Mouse (Mus musculus) cerebellum, adult 2 months (tissue): ENCODE measurements around the gene Sdc3. TPM values are rescaled to one million over a fixed set of nuclear protein-coding genes. Genes with fewer than 3 reads are reported as not detected.

Source experiments
- DNase-seq, 2 experiments: peaks; one replicate each; pipeline ENCODE4 v3.0.0; 2021
- H3K27ac ChIP-seq: fragments of 200-500 bp; 2 replicates; pipeline ENCODE4 v1.5.1; 2012; ENCODE audit warnings: low read length, control low read depth, inconsistent platforms; ENCODE audit not compliant: insufficient read depth
- H3K27me3 ChIP-seq: fragments of 200-500 bp; 2 replicates; pipeline ENCODE4 v1.6.1; 2012; ENCODE audit warnings: inconsistent platforms, mild to moderate bottlenecking, low read length, moderate library complexity; ENCODE audit not compliant: control insufficient read depth, insufficient read depth
- H3K4me1 ChIP-seq: fragments of 200-500 bp; 2 replicates; pipeline ENCODE4 v1.6.1; 2011; ENCODE audit warnings: low read length; ENCODE audit not compliant: control insufficient read depth, insufficient read depth
- H3K4me3 ChIP-seq: fragments of 200-500 bp; replicated peaks from 2 replicates; pipeline ENCODE3; 2011; ENCODE audit warnings: mild to moderate bottlenecking, low read depth, low read length, control low read depth; ENCODE audit not compliant: insufficient read depth
- CTCF ChIP-seq: fragments of 200-500 bp; IDR thresholded peaks from 2 replicates; pipeline ENCODE4 v1.5.1; 2011; ENCODE audit warnings: low read depth, mild to moderate bottlenecking, control low read depth, low read length, moderate library complexity, borderline replicate concordance; ENCODE audit not compliant: insufficient read depth
- POLR2A ChIP-seq: fragments of 200-500 bp; IDR thresholded peaks from 2 replicates; pipeline ENCODE4 v1.6.1; 2011; ENCODE audit warnings: low read length, control low read depth, borderline replicate concordance; ENCODE audit not compliant: insufficient read depth
- WGBS: fragments of 180-500 bp; shearing (Covaris S2); methylation state at CpG from one replicate; pipeline ENCODE4 v1.1.7; 2018; 5-methylcytosine and 5-hydroxymethylcytosine counted together
- polyA plus RNA-seq: library from polyadenylated mRNA; depleted of rRNA; stranded (reverse); fragments of >200 nt; gene quantifications from 2 replicates; pipeline ENCODE4 v1.2.3, GENCODE M21; 2012

The Sdc3 gene
- polyA plus RNA-seq, 1 experiment: 105 TPM

GRCm38 (mm10) chr4:130834122-130834521, 41.8 kb downstream of the Sdc3 start:
- H3K4me3 ChIP-seq: no peak overlapping the region
- H3K4me1 ChIP-seq: peaks cover 4% of the 10 kb centered on the region; the same call in 1 of the 2 replicates
- H3K27ac ChIP-seq: no peak overlapping the region
- 72% methylated on average over 1 of the region's 1 CpGs for WGBS
- TF ChIP-seq POLR2A: no peak
- TF ChIP-seq CTCF: no peak
- H3K27me3 ChIP-seq: no peaks in the 10 kb centered on the region
- no peak for DNase-seq

DNA sequence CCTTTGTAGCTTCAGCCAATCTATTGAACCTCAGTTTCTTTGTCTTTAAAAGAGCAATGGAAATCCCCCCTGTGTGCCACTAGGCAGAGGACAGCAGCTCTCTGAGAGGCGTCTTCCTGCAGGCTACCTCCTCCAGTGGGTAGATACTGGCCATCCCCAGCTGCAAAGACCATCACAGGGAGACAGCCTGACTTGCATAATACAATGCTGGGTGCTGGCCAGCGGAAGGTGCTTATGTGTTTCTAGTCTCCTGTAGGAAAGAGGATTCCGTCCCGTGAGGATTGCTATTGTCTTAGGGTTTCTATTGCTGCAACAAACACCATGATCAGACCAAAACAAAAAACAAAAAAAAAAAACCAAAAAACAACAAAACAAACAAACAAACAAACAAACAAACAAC, 43.2 kb downstream of the Sdc3 start:
- Histone ChIP-seq H3K27me3 (no peaks in the 10 kb centered on the region), H3K4me3 (no peak overlapping the region), H3K27ac (no peak overlapping the region), H3K4me1 (peaks cover 4% of the 10 kb centered on the region; the same call in 1 of the 2 replicates)
- WGBS: over 99% methylated on average over 4 of the region's 4 CpGs
- TF ChIP-seq CTCF: no peak
- no peak for TF ChIP-seq POLR2A
- DNase-seq: no peak

GRCm38 (mm10) chr4:130836281-130837061, 44.1 kb downstream of the Sdc3 start:
- H3K4me3 ChIP-seq: no peak overlapping the region

GRCm38 (mm10) chr4:130838585-130838984, 46.2 kb downstream of the Sdc3 start:
- no peak overlapping the region for H3K4me3 ChIP-seq
- peaks cover 4% of the 10 kb centered on the region; the same call in 1 of the 2 replicates for H3K4me1 ChIP-seq
- no peak for DNase-seq
- TF ChIP-seq CTCF (no peak), POLR2A (no peak)
- 68% methylated on average over 11 of the region's 11 CpGs for WGBS
- no peaks in the 10 kb centered on the region for H3K27me3 ChIP-seq
- H3K27ac ChIP-seq: no peak overlapping the region

More at GRCm38 (mm10) chr4:130836281-130837061, 44.1 kb downstream of the Sdc3 start:
- Histone ChIP-seq H3K27me3 (no peaks in the 10 kb centered on the region), H3K4me1 (peaks cover 4% of the 10 kb centered on the region; the same call in 1 of the 2 replicates), H3K27ac (no peak overlapping the region)
- TF ChIP-seq CTCF (no peak), POLR2A (no peak)
- DNase-seq: no peak
- 19% methylated on average over 20 of the region's 20 CpGs for WGBS

DNA sequence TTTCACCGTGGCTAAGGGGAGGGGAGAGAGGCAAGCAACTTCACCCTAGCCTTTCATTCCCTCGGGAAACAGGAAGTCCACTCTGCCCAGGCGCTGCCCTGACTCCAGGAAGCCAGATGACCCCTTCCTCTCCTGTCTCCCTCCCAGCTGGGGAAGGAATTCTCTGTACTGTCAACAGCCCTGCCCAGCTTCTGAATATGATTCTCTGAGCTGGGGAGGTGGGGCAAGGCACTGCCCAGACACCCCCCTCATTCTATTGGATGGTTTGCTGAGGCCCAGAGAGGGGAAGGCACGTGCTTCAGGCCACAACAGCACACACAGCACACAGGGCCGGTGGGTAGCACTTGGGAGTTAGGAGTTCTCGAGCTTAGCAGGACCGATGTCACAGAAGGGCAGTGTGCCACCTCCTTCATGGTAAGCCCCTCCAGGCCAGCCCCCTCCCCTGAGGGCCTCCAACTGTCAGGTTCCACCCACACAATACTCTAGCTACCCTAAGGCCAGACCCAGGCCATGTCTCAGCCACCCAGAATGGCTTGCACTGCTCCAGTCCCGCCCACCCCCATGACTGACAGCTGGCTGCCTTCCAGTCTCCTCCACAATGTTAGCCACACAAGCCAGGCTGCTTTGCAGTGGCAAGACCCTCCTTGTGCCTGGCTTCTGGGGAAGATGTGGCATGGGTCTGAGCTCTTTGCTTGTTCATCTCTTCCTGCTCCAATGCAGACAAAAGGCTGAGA, 48.9 kb downstream of the Sdc3 start:
- Histone ChIP-seq H3K27ac (no peak overlapping the region), H3K27me3 (no peaks in the 10 kb centered on the region), H3K4me1 (peaks cover 4% of the 10 kb centered on the region; the same call in 1 of the 2 replicates), H3K4me3 (no peak overlapping the region)
- DNase-seq: no peak
- TF ChIP-seq CTCF (no peak), POLR2A (no peak)
- 39% methylated on average over 8 of the region's 8 CpGs for WGBS

DNA sequence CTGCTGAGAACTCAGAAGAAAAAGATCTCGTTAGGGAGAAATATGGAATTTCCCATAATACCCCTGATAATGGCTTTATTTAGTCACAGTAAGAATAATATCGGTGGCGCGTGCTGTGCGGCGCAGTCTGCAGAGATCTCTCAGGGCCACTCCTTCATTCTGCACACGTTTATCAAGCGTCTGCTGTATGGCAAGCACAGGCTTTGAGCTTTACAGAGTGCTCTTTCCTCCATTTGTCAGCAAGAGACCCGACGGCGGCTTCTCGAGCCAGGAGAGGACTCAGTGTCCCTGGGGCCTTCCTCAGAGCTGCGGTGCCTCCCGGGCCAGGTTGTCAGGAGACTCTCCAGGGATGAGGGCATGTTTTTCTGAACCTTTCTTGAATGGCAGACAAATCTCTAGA, 56.5 kb downstream of the Sdc3 start:
- Histone ChIP-seq H3K4me1 (peaks cover 3% of the 10 kb centered on the region; the same call in 1 of the 2 replicates), H3K27ac (no peak overlapping the region), H3K27me3 (no peaks in the 10 kb centered on the region), H3K4me3 (no peak overlapping the region)
- WGBS: 84% methylated on average over 14 of the region's 14 CpGs
- TF ChIP-seq CTCF (no peak), POLR2A (no peak)
- DNase-seq: no peak

GRCm38 (mm10) chr4:130857661-130858060, 65.3 kb downstream of the Sdc3 start:
- 76% methylated on average over 8 of the region's 8 CpGs for WGBS
- Histone ChIP-seq H3K27ac (no peak overlapping the region), H3K4me3 (no peak overlapping the region), H3K27me3 (no peaks in the 10 kb centered on the region), H3K4me1 (peaks cover 15% of the 10 kb centered on the region)
- no peak for DNase-seq
- no peak for TF ChIP-seq POLR2A
- peak; percentile 8; the same call in 1 of the 2 replicates for TF ChIP-seq CTCF

DNA sequence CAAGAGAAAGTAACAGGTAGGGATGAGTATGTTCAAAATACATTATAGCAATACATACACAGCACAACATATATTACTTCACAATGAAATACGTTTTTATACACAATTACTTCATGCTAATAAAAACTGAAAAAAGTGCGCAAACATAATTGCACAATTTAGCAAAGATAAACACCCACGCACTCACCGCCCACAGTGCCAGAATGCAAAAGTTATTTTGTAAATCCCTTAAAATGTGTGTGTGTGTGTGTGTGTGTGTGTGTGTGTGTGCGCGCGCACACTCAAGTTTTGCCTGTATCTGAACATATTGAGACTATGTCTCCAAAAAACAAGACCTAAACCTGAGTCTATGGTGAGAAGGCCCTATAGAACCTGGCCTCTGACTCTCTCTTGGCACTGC, 66.5 kb downstream of the Sdc3 start:
- WGBS: 98% methylated on average over 7 of the region's 7 CpGs
- DNase-seq: no peak
- TF ChIP-seq CTCF (no peak), POLR2A (no peak)

More for the DNA sequence above, 66.5 kb downstream of the Sdc3 start:
- no peaks in the 10 kb centered on the region for H3K27me3 ChIP-seq
- no peak overlapping the region for H3K4me3 ChIP-seq
- H3K27ac ChIP-seq: no peak overlapping the region
- peaks cover 17% of the 10 kb centered on the region for H3K4me1 ChIP-seq
